Mouse (Mus musculus) mature B cell (primary cell): ENCODE results near the gene Tagap1.
"Not testable (repeated sequence)": the region's sequence is repeated elsewhere in the genome, so short reads cannot be mapped to it uniquely, and the experiment has no call there.

Source experiments
- in situ Hi-C: fragments of 300-500 bp; cut with MboI; formaldehyde crosslinking; loops from 2 replicates; pipeline ENCODE4 v1.14.3; 2019

The Tagap1 gene

DNA sequence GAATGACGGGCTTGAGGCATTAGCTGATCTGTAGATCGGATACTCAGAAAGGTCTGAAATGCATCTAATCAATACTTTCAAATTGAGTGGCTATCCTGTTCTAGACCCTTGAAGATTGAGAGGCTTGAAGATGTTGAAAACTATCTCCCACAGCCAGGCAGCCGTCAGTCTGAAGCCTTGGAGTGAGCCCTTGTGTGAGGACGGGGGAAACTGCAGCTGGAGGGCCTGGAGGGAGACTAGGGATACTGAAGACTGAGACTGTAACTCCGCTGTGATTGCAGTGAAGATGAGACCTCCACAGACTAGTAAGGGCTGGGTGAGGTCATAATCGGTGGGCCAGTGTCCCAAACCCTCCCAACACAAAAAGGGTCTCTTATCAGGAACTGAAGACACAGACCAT lies 1.4 kb upstream of the Tagap1 start:
- in situ Hi-C loops, result not testable (repeated sequence)

DNA sequence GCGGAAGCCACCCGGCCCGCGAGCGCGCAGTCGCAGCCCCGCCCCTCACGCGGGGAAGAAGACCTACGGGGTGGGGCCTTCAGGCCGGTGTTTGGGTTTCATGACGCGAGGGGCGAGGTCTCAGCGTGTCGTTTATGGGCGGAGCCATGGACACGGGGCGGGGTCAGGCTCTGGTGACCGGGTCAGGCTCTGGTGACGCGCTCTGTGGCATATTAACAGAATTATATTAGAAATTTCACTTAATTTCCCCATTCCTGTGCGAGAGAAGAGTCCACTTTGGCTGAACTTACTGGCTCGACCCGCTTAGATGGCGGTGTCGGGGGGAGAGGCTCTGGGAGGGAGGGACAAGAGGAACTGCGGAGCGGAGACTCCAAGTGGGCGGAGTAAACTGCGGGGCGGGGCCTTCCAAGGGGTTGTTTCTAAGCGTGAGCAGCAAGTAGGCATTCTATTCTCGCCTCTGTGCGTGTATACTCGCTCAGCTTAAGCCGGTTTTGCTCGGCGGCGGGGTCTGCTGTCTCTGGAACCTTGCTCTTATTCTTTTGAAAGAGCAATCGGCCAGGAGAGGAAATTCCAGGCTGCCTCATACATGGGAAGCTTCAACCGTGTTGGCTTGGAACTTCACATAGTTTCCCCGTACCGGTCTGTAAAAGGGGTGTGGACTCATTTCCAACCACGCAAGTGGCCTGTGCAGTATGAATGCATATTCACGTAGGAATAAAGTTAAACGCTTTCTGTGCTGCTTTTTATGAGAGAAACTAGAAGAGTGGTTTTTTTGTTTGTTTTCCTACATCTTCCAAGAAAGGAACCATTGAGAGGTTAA lies 435 bp upstream of the Tagap1 start:
- in situ Hi-C loops, result not testable (repeated sequence)

DNA sequence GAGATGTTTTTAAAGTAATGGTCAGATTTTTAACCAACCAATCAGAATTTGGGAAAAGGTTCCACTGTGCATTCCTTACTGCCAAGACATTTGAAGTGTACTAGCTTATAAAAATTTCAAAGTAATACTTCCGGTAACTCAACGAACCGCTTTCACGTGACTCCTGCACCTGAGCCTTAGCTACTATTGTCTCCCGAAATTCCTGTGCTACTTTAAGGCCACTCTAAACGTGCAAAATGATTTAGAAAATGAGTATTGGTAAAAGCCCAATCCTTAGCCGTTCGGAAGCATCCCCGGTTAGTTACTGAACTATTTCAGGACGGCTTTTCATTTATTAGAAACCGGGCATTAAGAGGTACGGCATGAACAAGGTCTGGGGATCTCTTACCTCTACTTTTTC lies 607 bp downstream of the Tagap1 start:
- in situ Hi-C loops, result not testable (repeated sequence)

GRCm38 (mm10) chr17:6959543-6960259 lies 1.3 kb downstream of the Tagap1 start:
- in situ Hi-C loops, result not testable (repeated sequence)

GRCm38 (mm10) chr17:6958881-6959280 lies 2.1 kb downstream of the Tagap1 start:
- in situ Hi-C loops, result not testable (repeated sequence)

DNA sequence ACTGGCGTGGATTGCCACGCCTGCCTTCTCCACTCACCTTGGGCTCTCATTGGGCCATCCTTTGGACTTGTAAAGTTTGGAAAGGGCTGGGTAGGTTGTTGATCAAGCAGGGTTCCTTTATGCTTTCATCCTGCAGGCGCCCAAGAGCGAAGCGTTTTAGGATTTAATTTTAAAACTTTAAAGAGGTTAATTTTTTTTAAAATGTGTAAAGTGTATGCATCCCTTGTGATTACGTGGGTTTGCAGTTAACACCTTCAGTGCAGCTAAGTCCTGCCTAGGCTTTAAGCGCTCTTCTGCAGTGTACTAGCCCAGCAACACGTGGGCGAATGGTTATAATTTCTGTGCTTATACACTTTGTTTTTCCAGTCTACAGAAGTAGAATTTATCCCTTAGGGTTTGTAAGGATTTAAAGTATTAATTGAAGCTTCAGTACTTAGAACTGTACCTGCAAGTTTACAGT lies 12.2 kb downstream of the Tagap1 start:
- in situ Hi-C loops, result not testable (repeated sequence)

DNA sequence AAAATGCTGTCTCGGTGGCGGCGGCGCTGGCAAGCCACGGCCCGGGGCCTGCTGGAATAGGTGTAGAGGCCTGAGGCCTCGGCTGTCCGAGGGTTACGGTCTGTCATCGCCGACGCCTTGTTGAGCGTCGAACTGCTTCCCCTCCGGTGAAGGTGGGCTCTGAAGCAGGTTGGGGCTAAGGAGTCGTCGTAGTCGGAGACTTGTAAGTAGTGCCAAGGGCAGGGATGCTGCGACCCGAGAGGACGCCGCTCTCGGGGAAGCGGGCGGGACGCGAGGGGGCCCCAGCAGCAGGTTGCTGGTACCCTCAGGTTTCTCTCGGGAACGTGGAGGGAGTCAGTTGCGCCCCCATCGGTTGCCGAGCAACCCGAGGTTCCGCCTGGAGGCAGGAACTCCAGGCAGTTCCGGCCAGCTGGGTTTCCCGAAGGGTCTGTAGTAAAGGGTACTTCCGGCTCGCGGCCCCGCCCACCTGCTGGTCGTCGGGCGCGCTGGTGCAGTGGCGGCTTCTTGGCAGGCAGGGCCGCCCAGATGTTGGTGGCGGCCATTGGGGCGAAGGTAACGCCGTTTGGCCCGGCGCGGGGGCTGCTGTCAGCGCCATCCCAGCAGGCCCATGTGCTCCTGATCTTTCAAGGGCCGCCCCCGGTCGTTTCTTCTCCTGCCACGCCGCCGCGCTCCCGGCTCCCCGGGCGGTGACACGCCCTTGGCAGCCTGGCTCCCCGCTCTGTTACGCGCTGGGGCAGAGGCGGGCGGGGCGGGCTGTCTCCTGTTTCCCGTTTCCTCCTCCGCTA lies 12.8 kb downstream of the Tagap1 start, which contains the start of gene Rsph3b:
Gene Rsph3b, minus strand, starts transcription at position 699 of the 785 bp plus-strand sequence.
- in situ Hi-C loops, result not testable (repeated sequence)

DNA sequence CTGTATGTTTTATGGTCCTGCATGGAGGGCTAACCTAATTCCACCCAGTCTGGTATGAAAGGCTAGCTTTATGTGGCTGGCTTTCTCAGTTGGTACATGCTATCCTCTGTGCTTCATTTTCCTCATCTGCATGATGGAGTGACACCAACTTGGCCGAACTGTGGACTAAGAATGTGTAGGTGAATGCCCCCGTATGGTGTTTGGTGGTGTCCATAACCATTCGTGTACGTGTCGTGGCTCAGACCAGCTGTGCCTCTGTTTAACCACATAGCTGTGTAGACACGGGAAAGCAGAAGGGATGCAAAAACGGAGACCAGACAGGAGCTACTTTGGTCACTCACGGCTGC lies 13.3 kb downstream of the Tagap1 start:
- in situ Hi-C loops, result not testable (repeated sequence)

- in situ Hi-C loops, result not testable (repeated sequence)
Observed at GRCm38 (mm10) chr17:6942560-6942959, 18.4 kb downstream of the Tagap1 start.

DNA sequence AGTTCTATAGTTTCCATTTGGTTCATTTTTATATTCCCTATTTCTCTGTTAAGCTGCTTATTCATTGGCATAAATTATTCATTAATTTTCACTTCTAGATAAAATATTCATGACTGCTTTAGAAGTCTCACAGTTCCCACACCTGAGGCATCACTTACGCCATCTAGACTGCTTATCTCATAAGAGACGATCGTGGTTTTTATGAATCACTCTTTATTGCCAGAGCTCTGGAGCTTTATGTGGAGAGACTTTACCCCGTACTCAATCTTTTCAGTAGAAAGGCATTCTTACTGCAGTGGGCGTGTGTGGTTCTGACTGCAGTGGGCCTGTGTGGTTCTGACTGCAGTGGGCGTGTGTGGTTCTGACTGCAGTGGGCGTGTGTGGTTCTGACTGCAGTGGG lies 29.3 kb downstream of the Tagap1 start:
- in situ Hi-C loops, result not testable (repeated sequence)

- in situ Hi-C loops, result not testable (repeated sequence)
Observed at GRCm38 (mm10) chr17:6920351-6920894, 40.5 kb downstream of the Tagap1 start.

- in situ Hi-C loops, result not testable (repeated sequence)
Observed at GRCm38 (mm10) chr17:6919388-6919787, 41.6 kb downstream of the Tagap1 start.

GRCm38 (mm10) chr17:6915282-6915681 lies 45.7 kb downstream of the Tagap1 start:
- in situ Hi-C loops, result not testable (repeated sequence)

GRCm38 (mm10) chr17:6914066-6914465 lies 46.9 kb downstream of the Tagap1 start:
- in situ Hi-C loops, result not testable (repeated sequence)
